In the genomic region with DNA sequence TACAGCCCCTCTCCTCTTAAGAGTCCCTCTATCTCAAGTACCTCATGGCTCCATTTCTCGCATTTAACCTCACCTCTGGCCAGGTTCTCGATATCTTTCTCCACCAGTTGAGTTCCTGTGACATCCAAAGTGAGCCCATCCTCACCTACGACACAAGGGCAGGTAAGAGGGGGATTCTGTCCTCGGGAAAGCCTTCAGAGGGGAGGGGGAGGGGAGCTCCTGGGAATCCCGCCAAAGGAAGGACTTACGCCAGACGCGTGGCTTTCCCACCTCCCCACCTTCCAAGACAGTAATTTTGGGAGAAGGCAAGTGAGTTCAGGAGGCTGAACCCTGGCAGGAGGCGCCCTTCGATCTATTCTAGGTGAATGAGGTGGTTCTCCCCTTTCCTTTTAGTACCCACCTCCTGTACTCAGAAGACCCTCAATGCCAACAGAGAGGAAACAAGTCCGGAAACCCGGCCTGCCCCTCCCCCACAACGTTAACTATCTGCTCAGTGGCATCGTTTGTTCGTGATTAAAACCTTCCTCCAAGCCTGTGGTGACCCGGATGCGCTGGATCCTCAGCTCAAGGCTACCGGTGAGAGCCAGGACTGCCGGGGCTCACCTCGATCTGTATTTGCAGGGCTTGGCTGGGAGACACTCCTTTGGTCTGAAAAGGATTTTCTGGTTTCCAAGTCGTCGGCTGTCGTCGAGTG, we compare ENCODE assay signal across 9 mouse cellular contexts. TPM values are rescaled to one million over a fixed set of nuclear protein-coding genes. Genes with fewer than 3 reads are reported as not detected.
A peak's percentile ranks its signal among the peaks of the same experiment; 100 is the strongest.
DNase-seq lines count a peak whose midpoint lies in the region; ATAC-seq lines count a peak whose summit lies in the region.
"Had no signal": no experiment of that assay in that cellular context is flagged by ENCODE, and none has a peak within 500 bp of the region (broad histone marks: within the 10 kb centered on the region; RNA-seq: fewer than 3 reads in every experiment).

No protein-coding gene starts in this region.

- no peak for ATAC-seq in heart, embryonic 15.5 days (replicated peaks; ENCODE audit: insufficient number of reproducible peaks, insufficient read depth, low FRiP score, low read depth)
- no peak for ATAC-seq in forebrain, embryonic 11.5 days (replicated peaks; ENCODE audit: low FRiP score)
- no peak for ATAC-seq in limb, embryonic 13.5 days (ENCODE audit: low FRiP score, low read depth)

- WGBS in heart, embryonic 15.5 days = 2% methylated on average over 24 of the region's 24 CpGs
- 1% methylated on average over 24 of the region's 24 CpGs for WGBS in forebrain, embryonic 11.5 days
- 1% methylated on average over 24 of the region's 24 CpGs for WGBS in limb, embryonic 13.5 days

- H3K4me1 ChIP-seq in heart, embryonic 15.5 days (replicated peaks) = peaks cover 71% of the 10 kb centered on the region
- H3K4me1 ChIP-seq in forebrain, embryonic 11.5 days (replicated peaks; ENCODE audit: control insufficient read depth, insufficient read depth, low read length) = peaks cover 21% of the 10 kb centered on the region
- H3K4me1 ChIP-seq in limb, embryonic 13.5 days = peaks cover 68% of the 10 kb centered on the region

- no peak overlapping the region for H3K9ac ChIP-seq in heart, embryonic 15.5 days
- no peak overlapping the region for H3K9ac ChIP-seq in forebrain, embryonic 11.5 days (ENCODE audit: low read length)
- no peak overlapping the region for H3K9ac ChIP-seq in limb, embryonic 13.5 days

- H3K27me3 ChIP-seq in heart, embryonic 15.5 days = peaks cover 100% of the 10 kb centered on the region
- peaks cover 98% of the 10 kb centered on the region for H3K27me3 ChIP-seq in forebrain, embryonic 11.5 days (ENCODE audit: control insufficient read depth, insufficient read depth, low read length)
- H3K27me3 ChIP-seq in limb, embryonic 13.5 days = peaks cover 100% of the 10 kb centered on the region

- no peaks in the 10 kb centered on the region for H3K9me3 ChIP-seq in heart, embryonic 15.5 days (replicated peaks)
- H3K9me3 ChIP-seq in forebrain, embryonic 11.5 days (ENCODE audit: control insufficient read depth, low read length) = no peaks in the 10 kb centered on the region
- no peaks in the 10 kb centered on the region for H3K9me3 ChIP-seq in limb, embryonic 13.5 days

- H3K27ac ChIP-seq in heart, embryonic 15.5 days = no peak overlapping the region
- no peak overlapping the region for H3K27ac ChIP-seq in forebrain, embryonic 11.5 days (ENCODE audit: low read depth, low read length)
- no peak overlapping the region for H3K27ac ChIP-seq in limb, embryonic 13.5 days

- peak overlapping the region; percentile 19 for H3K4me3 ChIP-seq in heart, embryonic 15.5 days
- peak overlapping the region; percentile 15; the same call in 1 of the 2 replicates for H3K4me3 ChIP-seq in forebrain, embryonic 11.5 days (ENCODE audit: low read depth, low read length)
- no peak overlapping the region; the same call in 1 of the 2 replicates for H3K4me3 ChIP-seq in limb, embryonic 13.5 days

- H3K4me2 ChIP-seq in heart, embryonic 15.5 days = peak overlapping the region; percentile 36
- H3K4me2 ChIP-seq in forebrain, embryonic 11.5 days (ENCODE audit: low read depth, low read length, severe bottlenecking) = no peak overlapping the region
- peak overlapping the region; percentile 45; the same call in 1 of the 2 replicates for H3K4me2 ChIP-seq in limb, embryonic 13.5 days (replicated peaks)

- DNase-seq in heart, adult 18-20 months = no peak
- DNase-seq in ES-CJ7 (ENCODE audit: low read depth, low spot score) = peak; percentile 58
- DNase-seq in forebrain, embryonic 11.5 days (ENCODE audit: low spot score) = no peak
- no peak for DNase-seq in urinary bladder, postnatal 25 days (ENCODE audit: low spot score)
- no peak for DNase-seq in adrenal gland, adult 18-20 months (ENCODE audit: low spot score in 2 of 2)
- no peak for DNase-seq in right cerebral cortex, postnatal 14 days

- H3K36me3 ChIP-seq in heart, embryonic 15.5 days = no peaks in the 10 kb centered on the region
- H3K36me3 ChIP-seq in forebrain, embryonic 11.5 days (ENCODE audit: control insufficient read depth, insufficient read depth, low read length) = no peaks in the 10 kb centered on the region
- no peaks in the 10 kb centered on the region for H3K36me3 ChIP-seq in limb, embryonic 13.5 days

RNA-seq across cellular contexts. Expression of a gene that starts 7.0 kb away (rescaled TPM):
- polyA plus RNA-seq in heart, embryonic 15.5 days (2015; fragmentation: Nextera tagmentation; extraction: Ambion mirVana) = not detected in 2 replicates
- total RNA-seq in heart, adult 18-20 months (2021) = not detected
- 0.33 and 0.43 TPM in 2 replicates for polyA plus RNA-seq in forebrain, embryonic 11.5 days (2014; fragmentation: Nextera tagmentation; extraction: Ambion mirVana)
- 0.06 TPM in 1 of 2 replicates, not detected in the other for polyA plus RNA-seq in limb, embryonic 13.5 days (2015; fragmentation: Nextera tagmentation; extraction: Ambion mirVana)
- total RNA-seq in adrenal gland, adult 18-20 months (2021) = under 1 TPM; 0.06 to 0.10 TPM
- total RNA-seq: MEL had no signal
